ENCODE assay signal across 14 mouse cellular contexts in the genomic region with DNA sequence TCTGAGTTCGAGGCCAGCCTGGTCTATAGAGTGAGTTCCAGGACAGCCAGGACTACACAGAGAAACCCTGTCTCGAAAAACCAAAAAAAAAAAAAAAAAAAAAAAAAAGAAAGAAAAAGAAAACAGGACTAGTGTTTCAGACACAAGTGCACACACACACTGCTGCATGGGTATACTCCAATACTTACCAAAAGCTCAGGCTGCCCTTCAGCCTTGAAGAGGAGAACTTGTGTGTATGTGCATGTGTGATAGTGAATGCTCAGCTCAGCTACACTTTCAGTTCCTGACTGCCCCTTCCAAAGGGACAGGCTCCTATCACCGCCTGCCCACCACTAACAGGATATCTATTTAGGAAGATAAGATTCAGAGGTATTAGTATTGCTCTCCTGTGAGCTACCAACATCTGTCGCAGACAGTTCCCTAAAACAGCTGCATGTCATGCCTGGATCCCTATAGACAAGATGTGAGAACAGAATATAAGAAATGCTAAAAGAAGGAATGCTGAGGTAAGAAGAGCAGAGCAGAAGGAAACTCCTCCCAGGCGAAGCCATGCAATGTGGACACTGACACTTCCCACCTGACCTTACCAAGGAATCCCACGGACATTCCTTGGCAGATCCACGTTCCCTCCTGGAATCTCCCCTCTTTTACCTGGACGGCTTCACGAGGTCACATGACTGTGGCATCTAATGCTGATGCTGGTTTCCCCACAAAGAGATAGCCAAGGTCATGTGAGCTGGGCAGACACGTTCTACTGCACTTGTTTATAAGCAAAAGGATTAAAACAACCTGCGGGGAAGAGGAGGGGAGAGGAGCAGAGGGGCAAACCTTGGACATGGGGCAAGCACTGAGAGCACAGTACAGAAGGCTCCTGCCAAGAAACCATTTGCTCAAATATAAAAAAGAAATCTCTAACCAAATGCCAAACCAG. TPM values are rescaled to one million over a fixed set of nuclear protein-coding genes. Genes with fewer than 3 reads are reported as not detected.
A peak's percentile ranks its signal among the peaks of the same experiment; 100 is the strongest.
DNase-seq lines count a peak whose midpoint lies in the region; ATAC-seq and TF ChIP-seq lines count a peak whose summit lies in the region.
"Had no signal": no experiment of that assay in that cellular context is flagged by ENCODE, and none has a peak within 500 bp of the region (broad histone marks: within the 10 kb centered on the region; RNA-seq: fewer than 3 reads in every experiment).

No protein-coding gene starts in this region.

- H3K4me2 ChIP-seq in heart, embryonic 12.5 days = no peak overlapping the region
- H3K4me2 ChIP-seq in midbrain, embryonic 11.5 days = no peak overlapping the region
- no peak overlapping the region for H3K4me2 ChIP-seq in midbrain, embryonic 16.5 days (ENCODE audit: low read length)
- no peak overlapping the region for H3K4me2 ChIP-seq in limb, embryonic 14.5 days (replicated peaks; ENCODE audit: low read depth, low read length, severe bottlenecking)
- H3K4me2 ChIP-seq: embryonic facial prominence, embryonic 12.5 days; hindbrain, embryonic 15.5 days; midbrain, embryonic 15.5 days had no signal

- no peak for TF ChIP-seq POLR2A in limb, embryonic 14.5 days (IDR thresholded peaks at IDR 0.05; ENCODE audit: borderline replicate concordance, extremely low read depth, insufficient read depth, insufficient read length)

- no peaks in the 10 kb centered on the region for H3K36me3 ChIP-seq in heart, embryonic 12.5 days
- H3K36me3 ChIP-seq in midbrain, embryonic 11.5 days (ENCODE audit: control insufficient read depth, insufficient read depth, low read length) = no peaks in the 10 kb centered on the region; the same call in 1 of the 2 replicates
- no peaks in the 10 kb centered on the region for H3K36me3 ChIP-seq in midbrain, embryonic 16.5 days (ENCODE audit: control insufficient read depth, insufficient read depth, low read length)
- H3K36me3 ChIP-seq in limb, embryonic 14.5 days (ENCODE audit: control insufficient read depth, insufficient read depth, low read length) = 0 out of 2 replicates have a peak, but pooled peaks cover 4% of the 10 kb centered on the region
- H3K36me3 ChIP-seq: embryonic facial prominence, embryonic 12.5 days; hindbrain, embryonic 15.5 days; midbrain, embryonic 15.5 days had no signal

- H3K4me3 ChIP-seq in heart, embryonic 12.5 days = no peak overlapping the region
- H3K4me3 ChIP-seq in midbrain, embryonic 11.5 days (ENCODE audit: low read depth, low read length) = no peak overlapping the region
- no peak overlapping the region for H3K4me3 ChIP-seq in midbrain, embryonic 16.5 days (ENCODE audit: low read depth, low read length)
- no peak overlapping the region for H3K4me3 ChIP-seq in limb, embryonic 14.5 days (replicated peaks; ENCODE audit: low read length)
- H3K4me3 ChIP-seq: embryonic facial prominence, embryonic 12.5 days; hindbrain, embryonic 15.5 days; midbrain, embryonic 15.5 days had no signal

- WGBS in heart, embryonic 12.5 days = 37% methylated on average over 11 of the region's 11 CpGs
- WGBS in midbrain, embryonic 11.5 days = 88% methylated on average over 10 of the region's 11 CpGs
- 87% methylated on average over 10 of the region's 11 CpGs for WGBS in midbrain, embryonic 16.5 days
- 78% methylated on average over 10 of the region's 11 CpGs for WGBS in limb, embryonic 14.5 days

- no peaks in the 10 kb centered on the region for H3K27me3 ChIP-seq in heart, embryonic 12.5 days (replicated peaks)
- H3K27me3 ChIP-seq in midbrain, embryonic 11.5 days (ENCODE audit: control insufficient read depth, insufficient read depth, low read length) = no peaks in the 10 kb centered on the region
- no peaks in the 10 kb centered on the region for H3K27me3 ChIP-seq in midbrain, embryonic 16.5 days (ENCODE audit: control insufficient read depth, insufficient read depth, low read depth, low read length)
- H3K27me3 ChIP-seq in limb, embryonic 14.5 days (ENCODE audit: control insufficient read depth, insufficient read depth, low read length) = no peaks in the 10 kb centered on the region
- H3K27me3 ChIP-seq: embryonic facial prominence, embryonic 12.5 days; hindbrain, embryonic 15.5 days; midbrain, embryonic 15.5 days had no signal

- no peak for DNase-seq in heart, adult 18-20 months
- DNase-seq in midbrain, embryonic 11.5 days (ENCODE audit: low spot score, missing footprints) = peak; percentile 56
- DNase-seq in limb, embryonic 14.5 days (ENCODE audit: low spot score) = no peak
- DNase-seq in cerebellum, postnatal 25 days = no peak
- no peak for DNase-seq in B cell, adult 2 months
- no peak for DNase-seq in urinary bladder, postnatal 36 days (ENCODE audit: low spot score in 2 of 2)
- DNase-seq: gastrocnemius, postnatal 36 days; right cerebral cortex, postnatal 25 days had no signal

- no peak for ATAC-seq in heart, embryonic 12.5 days (ENCODE audit: insufficient number of reproducible peaks, low FRiP score)
- ATAC-seq in midbrain, embryonic 11.5 days (ENCODE audit: low FRiP score) = no peak
- no peak for ATAC-seq in midbrain, embryonic 16.5 days
- ATAC-seq in limb, embryonic 14.5 days (ENCODE audit: low FRiP score, low read depth) = no peak
- ATAC-seq: forebrain, embryonic 14.5 days; midbrain, embryonic 15.5 days had no signal

- H3K4me1 ChIP-seq in heart, embryonic 12.5 days (replicated peaks) = peaks cover 86% of the 10 kb centered on the region
- H3K4me1 ChIP-seq in midbrain, embryonic 11.5 days (ENCODE audit: control insufficient read depth, insufficient read depth, low read length) = peaks cover 11% of the 10 kb centered on the region
- peaks cover 21% of the 10 kb centered on the region for H3K4me1 ChIP-seq in midbrain, embryonic 16.5 days (ENCODE audit: control insufficient read depth, insufficient read depth, low read length)
- H3K4me1 ChIP-seq in limb, embryonic 14.5 days (ENCODE audit: control insufficient read depth, insufficient read depth, low read length) = peaks cover 20% of the 10 kb centered on the region

- no peak overlapping the region for H3K9ac ChIP-seq in heart, embryonic 12.5 days
- H3K9ac ChIP-seq in midbrain, embryonic 11.5 days (ENCODE audit: low read length) = no peak overlapping the region
- H3K9ac ChIP-seq in midbrain, embryonic 16.5 days (ENCODE audit: low read depth, low read length) = no peak overlapping the region
- no peak overlapping the region for H3K9ac ChIP-seq in limb, embryonic 14.5 days (ENCODE audit: low read depth, low read length, severe bottlenecking)
- H3K9ac ChIP-seq: embryonic facial prominence, embryonic 12.5 days; hindbrain, embryonic 15.5 days; midbrain, embryonic 15.5 days had no signal

- peak overlapping the region; percentile 17; the same call in 1 of the 2 replicates for H3K27ac ChIP-seq in heart, embryonic 12.5 days (ENCODE audit: poor library complexity, severe bottlenecking)
- no peak overlapping the region for H3K27ac ChIP-seq in midbrain, embryonic 11.5 days (ENCODE audit: low read depth, low read length)
- H3K27ac ChIP-seq in midbrain, embryonic 16.5 days (ENCODE audit: low read length) = no peak overlapping the region
- H3K27ac ChIP-seq in limb, embryonic 14.5 days (replicated peaks; ENCODE audit: low read depth, low read length) = 0 out of 2 replicates have a peak overlapping the region, but pooled peaks have one; percentile 4
- H3K27ac ChIP-seq: embryonic facial prominence, embryonic 12.5 days; hindbrain, embryonic 15.5 days; midbrain, embryonic 15.5 days had no signal

- no peaks in the 10 kb centered on the region for H3K9me3 ChIP-seq in heart, embryonic 12.5 days (replicated peaks)
- no peaks in the 10 kb centered on the region for H3K9me3 ChIP-seq in midbrain, embryonic 11.5 days (ENCODE audit: control insufficient read depth, low read length)
- H3K9me3 ChIP-seq in midbrain, embryonic 16.5 days (replicated peaks; ENCODE audit: control insufficient read depth, low read length, poor library complexity, severe bottlenecking) = no peaks in the 10 kb centered on the region
- no peaks in the 10 kb centered on the region for H3K9me3 ChIP-seq in limb, embryonic 14.5 days (ENCODE audit: control insufficient read depth, low read length)
- H3K9me3 ChIP-seq: embryonic facial prominence, embryonic 12.5 days; hindbrain, embryonic 15.5 days; midbrain, embryonic 15.5 days had no signal

RNA-seq across cellular contexts. Expression of gene Mark2, which starts 36.0 kb away (rescaled TPM):
- polyA plus RNA-seq in heart, embryonic 12.5 days (2016; fragmentation: Nextera tagmentation; extraction: Ambion mirVana) = 40.8 and 49.3 TPM in 2 replicates
- total RNA-seq in heart, adult 18-20 months (2021) = 10 to 100 TPM; 43.3 to 49.9 TPM
- polyA plus RNA-seq in midbrain, embryonic 11.5 days (2014; fragmentation: Nextera tagmentation; extraction: Ambion mirVana) = 43.0 and 53.9 TPM in 2 replicates
- polyA plus RNA-seq in midbrain, embryonic 16.5 days (2015; fragmentation: Nextera tagmentation; extraction: Ambion mirVana) = 42.2 and 43.8 TPM in 2 replicates
- 65.8 and 78.2 TPM in 2 replicates for polyA plus RNA-seq in limb, embryonic 14.5 days (2012; rRNA removed)
- 48.6 and 56.3 TPM in 2 replicates for polyA plus RNA-seq in limb, embryonic 14.5 days (2014; fragmentation: Nextera tagmentation; extraction: Ambion mirVana)

RNA-seq across cellular contexts. Expression of gene Rcor2, which starts 38.5 kb away (rescaled TPM):
- polyA plus RNA-seq in heart, embryonic 12.5 days (2016; fragmentation: Nextera tagmentation; extraction: Ambion mirVana) = 16.3 and 16.5 TPM in 2 replicates
- 1 to 10 TPM; 4.0 to 6.5 TPM for total RNA-seq in heart, adult 18-20 months (2021)
- 33.8 and 36.9 TPM in 2 replicates for polyA plus RNA-seq in midbrain, embryonic 11.5 days (2014; fragmentation: Nextera tagmentation; extraction: Ambion mirVana)
- polyA plus RNA-seq in midbrain, embryonic 16.5 days (2015; fragmentation: Nextera tagmentation; extraction: Ambion mirVana) = 17.9 and 20.1 TPM in 2 replicates
- polyA plus RNA-seq in limb, embryonic 14.5 days (2012; rRNA removed) = 69.4 and 80.9 TPM in 2 replicates
- 9.8 and 10.2 TPM in 2 replicates for polyA plus RNA-seq in limb, embryonic 14.5 days (2014; fragmentation: Nextera tagmentation; extraction: Ambion mirVana)

Comparison
In these comparisons a context has a peak if more than half of its experiments do, and no peak if none do; other contexts are left out.
1. H3K27ac ChIP-seq: peak in heart, embryonic 12.5 days (single experiment) and limb, embryonic 14.5 days (single experiment); none in midbrain, embryonic 11.5 days (single experiment) and midbrain, embryonic 16.5 days (single experiment).